Mouse (Mus musculus) layer of hippocampus, adult 8-10 months (tissue): ENCODE results near the gene Mthfsl. TPM values are rescaled to one million over a fixed set of nuclear protein-coding genes. Genes with fewer than 3 reads are reported as not detected.
"Not testable (repeated sequence)": the region's sequence is repeated elsewhere in the genome, so short reads cannot be mapped to it uniquely, and the experiment has no call there.

ENCODE experiments used
- DNase-seq, 2 experiments: peaks; one replicate each; pipeline ENCODE4 v3.0.0; 2022; ENCODE audit warnings: low spot score in 2 of 2
- total RNA-seq, 4 experiments: library from RNA; stranded (reverse); gene quantifications; 2 replicates each; pipeline ENCODE4 v1.2.4; 2022

Mthfsl gene
- total RNA-seq, 4 experiments from 2014 or later = 26.7 to 42.1 (median 33.6) TPM

GRCm38 (mm10) chr9:88691307-88691706, 28.8 kb downstream of the Mthfsl start:
- DNase-seq = not testable (repeated sequence)

GRCm38 (mm10) chr9:88689451-88689850, 30.6 kb downstream of the Mthfsl start:
- not testable (repeated sequence) for DNase-seq

- DNase-seq = not testable (repeated sequence)
These were observed 33.4 kb downstream of the Mthfsl start for GRCm38 (mm10) chr9:88686719-88687118.

- not testable (repeated sequence) for DNase-seq
These were observed 61.8 kb downstream of the Mthfsl start for GRCm38 (mm10) chr9:88658341-88658740.

- DNase-seq = not testable (repeated sequence)
These were observed 69.4 kb downstream of the Mthfsl start for GRCm38 (mm10) chr9:88650742-88651141.

Other genes starting within 250 kb of the Mthfsl start
- 10 to 100 TPM; 61.8 to 67.7 (median 63.0) TPM for gene Syncrip, start 237.7 kb downstream of the Mthfsl start, total RNA-seq
- gene Zfp949, start 172.3 kb downstream of the Mthfsl start, total RNA-seq = 10 to 100 TPM; 19.5 to 29.3 (median 24.7) TPM
- gene Trim43a, start 139.4 kb downstream of the Mthfsl start, total RNA-seq = 1 to 10 TPM in 1 of 4 experiments, under 1 TPM in 2, not detected in 1; 0.74 to 1.2 (median 0.89) TPM
- gene Bcl2a1d, start 11.6 kb upstream of the Mthfsl start, total RNA-seq = 1 to 10 TPM in 2 of 4 experiments, not detected in 2; 1.5 to 2.6 TPM
- under 1 TPM in 1 of 4 experiments, not detected in 3; 0.22 TPM for gene Trim43c, start 118.9 kb upstream of the Mthfsl start, total RNA-seq
- gene Bcl2a1a, start 236.6 kb upstream of the Mthfsl start, total RNA-seq = 1 to 10 TPM in 2 of 4 experiments, under 1 TPM in 1, not detected in 1; 0.68 to 3.9 (median 1.3) TPM